Mouse (Mus musculus) lung, postnatal 36 days (tissue): ENCODE data around the gene Rab17.

Experiments used
- DNase-seq: peaks from one replicate; pipeline ENCODE4 v3.0.0; 2022; ENCODE audit warnings: mixed read lengths

Gene Rab17

DNA sequence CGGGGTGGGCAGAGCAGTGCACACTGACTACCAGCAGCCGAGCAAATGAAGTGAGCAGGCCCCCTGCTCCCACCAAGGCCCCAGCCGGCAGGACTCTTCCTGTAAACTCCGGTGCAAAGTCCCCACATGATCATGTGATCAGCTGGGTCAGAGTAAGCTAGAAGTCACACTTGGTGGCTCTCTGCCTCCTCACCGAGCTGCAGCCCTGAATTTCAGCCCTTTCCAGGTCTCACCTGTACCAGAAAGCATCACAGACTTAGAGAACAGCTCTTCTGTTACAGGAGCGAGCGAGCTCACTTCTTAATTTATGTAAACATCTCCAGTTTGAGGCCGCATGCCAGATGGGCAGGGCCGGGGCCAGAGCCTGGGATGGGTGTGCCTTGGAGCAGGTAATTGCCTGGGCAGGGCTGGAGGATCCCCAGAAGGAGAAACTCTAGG lies at the start of gene Rab17:
Rab17 (minus strand) TSS at position 315 of the 438 bp plus-strand sequence.
- peak; percentile 91 for DNase-seq

DNA sequence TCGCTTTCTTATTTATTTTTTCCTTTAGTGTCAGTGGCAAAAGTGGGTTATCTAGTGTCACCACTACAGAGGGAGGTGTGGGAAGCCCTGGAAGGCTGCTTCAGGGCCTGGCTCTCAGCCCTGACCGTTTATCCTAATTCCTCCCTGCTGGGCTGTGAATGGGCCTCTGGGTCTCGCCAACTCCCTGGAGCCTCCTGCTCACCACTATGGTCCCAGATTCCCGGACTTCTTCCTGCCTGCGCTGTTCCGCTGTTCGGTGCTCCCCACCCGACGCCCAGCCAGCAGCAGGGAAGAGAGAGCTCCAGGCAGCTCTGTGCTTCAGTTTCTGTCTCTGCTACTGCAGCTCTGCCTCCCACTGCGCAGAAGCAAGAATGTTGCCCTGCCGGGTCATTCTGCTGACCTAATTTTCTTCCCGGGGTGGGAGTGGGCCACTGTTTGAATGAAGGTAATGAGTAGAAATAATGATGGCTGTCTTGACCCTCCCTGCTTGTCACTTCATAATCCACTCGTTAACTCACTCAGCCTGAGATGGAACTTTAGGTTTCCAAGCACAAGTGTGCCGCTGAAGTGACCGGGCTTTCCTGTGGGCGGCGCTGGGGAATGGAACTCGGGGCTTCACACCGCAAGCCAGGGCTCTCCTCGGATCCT lies 47.8 kb upstream of the Rab17 start:
- no peak for DNase-seq

DNA sequence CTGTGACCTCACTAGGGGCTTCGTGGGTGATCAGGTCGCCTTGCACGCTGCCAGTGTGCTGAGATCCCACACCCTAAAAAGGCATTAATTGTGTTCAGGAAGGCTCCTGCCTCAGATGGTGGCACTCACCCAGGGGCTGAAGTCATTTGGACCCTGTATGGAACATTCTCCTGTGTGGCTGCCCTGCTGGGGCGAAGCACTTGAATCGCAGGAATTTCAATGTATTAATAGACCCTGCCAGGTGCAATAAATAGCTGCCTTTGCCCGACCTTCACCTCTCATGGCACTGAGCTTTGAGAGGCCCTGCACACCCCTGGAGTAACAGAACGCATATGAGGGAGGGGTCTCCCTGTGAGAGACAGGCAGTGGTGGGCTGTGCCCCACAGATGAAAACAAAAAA lies 46.1 kb upstream of the Rab17 start:
- DNase-seq: no peak

DNA sequence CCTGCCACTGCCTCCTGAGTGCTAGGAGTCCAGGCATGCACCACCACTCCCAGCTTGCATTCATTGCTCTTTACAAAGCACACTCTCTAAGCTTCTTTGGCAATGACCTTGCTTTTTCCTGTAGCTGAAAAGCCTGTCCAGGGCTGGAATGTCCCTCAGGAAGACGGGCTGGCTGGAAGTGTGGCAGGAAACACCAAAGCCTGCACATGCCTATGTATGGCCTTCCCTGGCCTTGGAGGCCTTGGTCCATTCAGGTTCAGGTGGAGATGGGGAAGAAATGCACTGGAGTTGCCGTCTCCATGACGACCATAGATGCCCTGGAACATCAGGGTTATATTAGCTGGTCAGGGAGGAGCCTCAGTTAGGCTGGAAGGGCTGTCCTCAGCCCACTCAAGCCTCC lies 44.3 kb upstream of the Rab17 start:
- DNase-seq: peak; percentile 59

DNA sequence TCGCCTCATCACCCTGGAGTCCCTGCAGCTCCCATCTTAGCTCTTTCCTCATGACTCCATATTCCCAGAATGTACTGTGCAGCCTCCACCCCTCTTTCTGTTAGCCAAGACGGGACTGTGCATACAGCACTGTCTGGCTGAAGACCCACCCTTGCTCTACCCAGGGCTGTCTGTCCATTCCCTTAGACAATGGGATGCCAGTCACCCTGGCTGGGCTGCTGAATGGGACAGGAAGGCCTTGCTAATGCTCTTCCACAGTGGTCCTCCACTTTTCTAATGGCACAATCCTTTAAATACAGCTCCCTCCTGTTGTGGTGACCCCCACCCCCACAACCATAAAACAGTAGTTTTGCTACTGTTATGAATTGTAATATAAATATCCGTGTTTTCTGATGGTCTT lies 41.9 kb upstream of the Rab17 start:
- DNase-seq: no peak

DNA sequence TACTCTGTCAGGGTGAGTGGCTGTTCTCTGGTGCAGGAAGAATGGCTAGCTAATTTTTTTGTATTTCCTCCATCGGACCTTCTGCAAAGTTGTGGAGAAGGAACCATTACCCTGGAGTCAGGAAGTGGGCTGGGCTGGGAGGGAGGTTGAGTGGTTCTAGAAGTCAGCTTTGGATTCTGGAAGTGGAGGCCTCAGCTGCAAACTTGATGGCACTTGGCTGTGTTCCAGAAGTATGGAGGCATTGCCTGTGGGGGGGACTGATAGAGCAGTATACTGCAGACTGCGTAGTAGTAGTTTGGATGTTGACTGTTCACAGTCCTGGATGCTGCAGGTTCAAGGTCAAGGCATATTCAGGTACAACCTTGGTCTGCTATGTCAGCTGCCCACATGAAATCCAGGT lies 41.3 kb upstream of the Rab17 start:
- no peak for DNase-seq

DNA sequence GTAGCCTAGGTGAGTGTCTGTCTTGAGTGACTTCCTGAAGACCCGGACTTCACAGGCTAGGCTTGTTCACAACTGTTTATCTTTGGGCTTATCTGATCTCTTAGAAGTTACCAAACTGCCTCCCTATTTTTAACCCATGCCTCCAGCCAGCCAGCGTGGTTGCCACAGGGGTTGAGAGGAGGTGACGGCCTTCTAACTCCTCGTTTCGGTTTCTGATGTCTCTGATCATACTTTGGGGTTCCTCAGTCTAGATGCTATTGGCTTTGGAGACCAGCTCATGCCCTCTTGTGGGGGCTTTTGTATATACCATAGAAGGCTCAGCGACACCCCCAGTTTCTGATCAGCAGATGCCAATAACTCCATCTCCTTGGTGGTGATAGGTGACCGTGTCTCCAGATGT lies 40.8 kb upstream of the Rab17 start:
- DNase-seq: no peak

DNA sequence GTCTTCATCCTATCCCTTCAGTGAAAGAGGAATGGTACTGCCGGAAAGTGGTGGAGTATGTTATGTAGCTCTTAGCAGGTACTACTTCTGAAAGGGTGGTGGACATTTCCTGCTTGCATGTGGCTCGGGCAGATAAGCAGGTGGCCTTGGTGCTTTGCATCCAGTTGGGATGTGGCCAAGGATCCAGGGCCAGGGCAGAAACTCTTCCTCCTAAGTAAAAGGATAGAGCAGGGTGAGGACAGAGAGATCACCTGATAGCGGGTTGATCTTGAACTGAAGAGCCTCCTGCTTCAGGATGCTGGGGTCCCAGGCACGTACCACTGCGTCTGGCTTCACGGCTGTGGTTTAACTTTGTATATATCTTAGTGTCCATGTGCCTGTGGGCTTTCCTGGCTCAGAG lies 39.8 kb upstream of the Rab17 start:
- no peak for DNase-seq

DNA sequence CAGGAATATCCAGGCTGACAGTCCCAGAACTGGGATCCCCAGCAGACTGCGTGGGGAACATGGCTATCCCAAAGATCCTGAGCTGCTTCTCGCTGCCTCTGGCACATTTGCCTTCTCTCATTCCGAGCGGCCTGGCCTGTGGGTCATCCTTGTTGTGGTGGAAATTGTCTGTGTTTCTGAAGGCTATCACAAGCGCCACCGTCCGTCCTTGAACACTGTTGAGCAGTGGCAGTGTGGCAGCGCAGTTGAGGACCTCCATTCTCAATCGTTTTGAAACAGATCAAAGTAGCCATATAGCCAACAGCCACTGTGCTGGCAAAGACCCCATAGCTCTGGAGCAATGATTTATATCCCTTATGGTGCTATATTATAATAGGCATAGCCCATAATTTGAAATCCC lies 39.3 kb upstream of the Rab17 start:
- no peak for DNase-seq

DNA sequence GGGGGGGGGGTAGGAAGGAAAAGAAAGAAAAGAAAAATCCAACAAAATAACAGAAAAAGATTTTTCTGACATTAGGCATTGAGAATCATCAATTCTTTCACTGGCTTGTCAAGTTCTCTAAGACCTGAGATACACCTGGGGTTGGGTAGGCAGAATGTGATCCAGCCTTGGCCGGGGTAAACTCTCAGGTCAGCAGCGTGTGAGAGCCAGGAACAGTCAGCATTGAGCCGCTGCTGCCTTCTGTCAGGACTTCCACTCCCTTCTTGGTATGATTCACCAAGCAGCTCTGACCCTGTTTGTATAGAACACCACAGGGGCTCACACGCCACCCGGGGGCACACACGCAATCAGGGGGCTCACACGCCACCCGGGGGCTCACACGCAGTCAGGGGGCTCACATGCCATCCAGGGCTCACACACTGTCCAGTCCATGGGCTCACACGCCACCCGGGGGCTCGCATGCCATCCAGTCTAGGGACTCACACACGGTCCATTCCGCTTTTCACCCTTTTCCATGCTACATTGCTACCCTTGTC lies 38.8 kb upstream of the Rab17 start:
- DNase-seq: no peak

DNA sequence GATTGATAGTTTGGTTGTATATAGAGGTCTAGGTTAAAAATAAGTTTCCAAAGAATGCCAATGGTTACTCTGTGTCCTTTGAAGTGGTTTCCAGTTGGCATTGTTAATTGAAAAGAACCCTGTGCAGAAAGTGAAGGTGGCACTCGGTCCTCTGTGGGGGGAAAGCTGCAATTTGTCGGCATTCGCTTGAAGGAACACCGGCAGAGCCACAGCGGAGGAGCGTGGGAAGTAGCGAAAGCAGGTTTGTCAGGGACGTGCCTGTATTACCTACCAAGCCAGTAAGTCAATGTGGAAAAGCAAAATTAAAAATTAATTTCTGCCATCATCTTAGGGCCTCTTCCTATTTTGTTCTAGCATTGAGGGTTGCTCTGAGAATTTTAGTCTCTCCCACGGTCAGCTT lies 37.2 kb upstream of the Rab17 start:
- no peak for DNase-seq

DNA sequence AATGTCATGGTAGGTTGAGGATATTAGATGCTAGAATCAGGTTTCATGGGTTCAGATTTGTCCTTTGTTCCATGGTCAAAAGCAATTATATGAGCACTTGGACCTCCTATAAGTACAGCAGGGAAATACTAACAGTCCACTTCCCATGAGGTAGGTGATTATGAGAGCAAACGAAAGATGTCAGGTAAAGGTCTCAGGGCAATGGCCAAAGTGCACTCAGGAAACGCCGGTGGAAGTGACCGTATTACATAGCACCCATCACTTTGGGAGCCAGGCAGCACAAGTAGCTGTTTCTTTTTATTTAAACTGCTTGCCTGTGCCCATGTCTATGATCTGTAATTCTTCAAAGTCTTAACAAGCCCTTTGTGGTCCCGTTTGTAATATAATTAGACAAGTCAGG lies 36.6 kb upstream of the Rab17 start:
- no peak for DNase-seq

DNA sequence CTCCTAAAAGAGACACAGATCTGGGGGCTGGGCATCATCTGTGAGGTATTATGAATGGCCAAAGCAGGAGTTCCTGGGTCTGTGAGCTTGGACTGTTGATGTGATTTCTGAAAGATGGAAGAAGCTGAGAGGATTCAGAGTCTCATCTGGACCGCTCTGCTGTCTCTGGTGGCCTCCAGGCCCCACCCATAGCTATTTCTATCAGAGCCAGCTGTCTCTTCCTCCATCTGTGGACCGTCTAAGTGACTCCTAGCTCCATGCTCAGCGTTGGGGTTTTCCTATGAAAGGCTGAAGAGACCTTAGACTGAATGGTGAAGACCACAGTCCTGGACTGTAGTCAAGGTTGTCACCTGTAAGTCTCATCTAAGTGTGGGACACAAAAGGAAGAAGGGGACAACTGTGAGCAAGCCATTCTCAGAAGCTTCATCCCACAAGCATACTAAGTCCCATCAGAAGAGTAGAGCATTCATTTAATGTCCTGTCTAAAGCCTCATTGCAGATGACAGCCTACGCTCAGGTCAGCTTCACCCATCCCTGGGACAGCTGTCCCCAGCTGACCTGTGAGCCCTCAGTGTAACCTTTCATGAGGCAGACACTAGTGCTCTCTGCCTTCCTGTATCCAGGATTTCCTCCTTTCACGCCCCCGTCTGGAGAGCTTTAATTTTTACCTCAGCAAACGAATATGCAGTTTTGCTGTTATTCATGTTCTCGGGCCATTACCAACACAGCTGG lies 34.2 kb upstream of the Rab17 start:
- no peak for DNase-seq

DNA sequence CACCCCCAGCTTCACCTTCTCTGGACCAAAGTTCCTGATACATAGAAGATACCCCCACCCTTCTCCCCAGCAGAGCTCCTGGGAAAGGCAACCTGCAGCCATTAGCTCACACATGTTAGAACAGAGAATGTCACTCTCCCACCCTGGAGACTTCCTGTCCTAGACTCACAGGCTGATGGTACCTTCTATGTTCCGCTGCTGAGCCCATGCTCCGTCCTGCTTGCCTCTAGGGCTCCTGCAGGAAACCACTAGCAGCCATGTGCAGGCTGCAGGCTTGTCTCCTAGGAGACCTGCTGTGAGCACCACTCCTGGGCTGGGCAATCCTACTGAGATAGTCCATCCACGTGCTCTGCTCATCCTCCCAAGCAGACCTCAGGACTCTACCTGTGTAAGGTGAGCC lies 33.2 kb upstream of the Rab17 start:
- no peak for DNase-seq

DNA sequence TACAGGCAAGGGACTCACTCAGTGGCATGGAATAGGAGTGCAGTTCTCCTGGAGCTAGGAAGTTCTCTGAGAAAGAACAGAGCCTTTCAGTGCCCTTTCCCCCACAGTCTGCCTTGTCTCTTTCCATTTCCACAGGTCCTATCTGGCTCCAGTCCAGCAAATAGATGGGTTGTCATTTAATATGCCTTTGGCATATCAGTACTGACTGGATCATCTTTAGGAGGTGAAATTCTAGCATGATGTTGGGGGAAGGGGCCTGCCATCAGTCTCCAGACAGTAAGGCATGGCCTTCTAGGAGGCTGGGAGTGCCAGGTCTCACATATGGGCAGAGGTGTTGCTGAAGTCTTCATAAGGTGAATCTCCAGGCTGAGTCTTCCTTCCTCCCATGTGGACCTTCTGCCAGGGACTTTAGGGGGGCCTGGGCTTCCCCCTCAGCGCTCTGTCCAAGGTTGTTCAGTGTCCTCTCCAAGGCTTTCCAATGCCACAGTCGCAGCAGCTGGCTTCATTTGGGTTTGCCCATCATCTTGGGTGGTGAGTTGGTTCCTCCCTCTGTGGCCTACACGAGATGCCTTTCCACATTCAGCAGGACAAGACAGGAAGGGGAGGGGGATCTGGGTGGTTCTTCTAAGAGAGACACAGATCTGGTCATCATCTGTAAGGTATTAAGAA lies 32.5 kb upstream of the Rab17 start:
- DNase-seq: no peak

DNA sequence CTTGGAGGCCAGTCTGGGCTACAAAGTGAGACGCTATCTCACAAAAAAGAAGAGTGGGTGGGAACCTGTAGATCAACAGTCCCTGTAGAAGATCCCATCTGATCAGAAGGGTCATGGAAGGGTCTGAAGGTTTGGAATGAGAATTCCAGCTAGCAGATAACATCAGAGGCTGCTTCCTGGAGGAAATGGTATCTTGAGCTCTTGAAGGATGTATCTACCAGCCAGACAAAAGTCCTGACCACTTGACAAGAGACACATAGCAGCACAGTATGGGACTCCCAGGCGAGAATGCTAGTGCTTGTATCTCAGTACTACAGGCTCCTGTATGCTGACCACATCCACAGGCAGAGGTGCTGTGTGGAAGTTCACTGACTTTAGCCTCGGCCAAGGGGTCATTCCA lies 31.6 kb upstream of the Rab17 start:
- peak; percentile 35 for DNase-seq

DNA sequence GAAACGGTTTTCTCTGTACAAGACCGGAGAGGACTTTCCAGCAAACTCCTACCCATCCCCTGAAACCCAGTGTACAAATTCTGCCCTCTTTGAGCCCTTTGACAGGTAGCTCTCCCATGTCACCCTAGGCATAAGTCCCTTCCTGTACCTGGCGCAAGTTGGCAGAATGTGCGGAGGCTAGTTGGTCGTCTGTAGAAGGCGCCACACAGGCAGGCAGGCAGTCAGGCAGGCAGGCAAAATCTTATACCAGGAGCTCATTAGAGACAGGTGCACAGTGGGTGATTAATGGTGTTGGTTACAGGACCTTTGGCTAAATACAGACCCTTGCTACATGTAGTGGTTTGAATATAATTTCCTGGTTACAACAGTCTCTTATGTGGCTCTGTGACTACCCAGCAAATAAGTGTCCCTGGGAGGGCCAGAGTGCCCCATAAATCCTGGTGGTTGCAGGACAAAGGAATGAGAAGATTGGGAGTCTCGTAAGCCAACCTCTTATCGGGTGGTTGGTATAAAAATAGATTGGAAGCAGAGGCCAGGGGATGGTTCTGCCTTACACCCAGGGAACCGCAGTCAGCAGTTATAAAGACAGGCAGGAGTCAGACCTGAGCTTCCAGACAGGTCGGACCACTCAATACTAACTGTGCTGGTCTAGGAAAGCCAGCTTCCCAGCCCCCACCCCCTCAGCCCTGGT lies 30.6 kb upstream of the Rab17 start:
- DNase-seq: no peak

DNA sequence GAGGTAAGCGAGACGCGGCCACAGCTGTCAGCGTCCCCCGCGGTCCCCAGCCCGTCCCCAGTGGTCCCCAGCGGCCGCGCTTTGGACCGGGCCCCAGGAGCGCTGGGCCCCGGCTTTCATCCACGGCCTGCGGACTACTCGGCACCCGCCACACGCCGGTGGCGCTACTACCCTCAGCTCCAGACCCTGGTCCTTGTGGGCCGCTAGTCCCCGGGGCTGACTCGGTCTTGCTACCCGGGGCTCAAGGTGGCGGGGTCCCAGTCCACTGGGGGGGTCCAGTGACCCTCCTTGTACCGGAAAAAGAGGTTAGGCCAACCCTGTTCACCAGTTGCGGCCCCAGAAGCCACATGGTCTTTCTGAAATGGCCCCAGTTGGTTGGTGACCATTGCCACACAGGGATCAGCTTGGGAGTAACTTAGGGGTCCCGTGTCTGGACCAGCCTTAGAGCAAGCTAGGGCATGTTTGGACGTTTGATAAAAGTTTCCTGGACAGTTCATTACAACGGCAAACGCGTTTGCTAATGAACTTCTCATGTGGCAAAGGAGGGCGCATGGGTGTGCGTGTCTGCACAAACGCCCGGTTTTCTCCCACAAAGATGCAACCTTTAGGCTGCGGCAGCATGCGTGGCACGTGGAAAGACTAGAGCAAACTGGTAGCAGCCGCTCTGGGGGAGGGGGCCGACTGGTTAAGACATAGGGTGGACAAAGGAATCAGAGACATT lies 29.6 kb upstream of the Rab17 start:
- DNase-seq: peak; percentile 13

DNA sequence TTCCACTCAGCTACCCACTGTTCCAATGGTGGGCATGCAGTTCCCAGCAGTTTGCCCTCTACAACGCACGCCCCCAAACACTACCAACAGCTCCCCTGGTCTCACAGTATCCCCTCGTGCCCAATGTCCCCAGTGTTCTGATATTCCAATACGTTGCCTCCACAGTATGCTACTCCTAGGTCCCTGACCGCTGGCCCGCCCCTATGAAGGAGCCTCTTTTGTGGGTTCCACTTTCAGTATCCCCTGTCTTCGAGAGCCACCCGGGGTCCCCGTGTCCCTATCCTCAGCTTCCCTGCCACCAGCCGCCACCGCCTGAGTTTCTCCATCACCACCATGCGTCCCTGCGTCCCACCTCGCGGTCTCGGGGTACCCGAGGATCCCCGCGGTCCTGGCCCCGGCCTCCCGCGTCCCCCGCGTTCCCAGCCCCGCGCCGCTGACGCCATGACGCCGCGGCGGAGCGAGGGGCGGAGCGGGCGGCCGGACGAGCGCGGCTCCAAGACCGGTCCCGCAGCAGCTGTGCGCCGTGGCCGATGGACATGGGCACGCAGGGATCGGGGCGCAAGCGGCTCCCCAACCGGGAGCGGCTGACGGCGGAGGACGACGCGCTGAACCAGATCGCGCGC lies 28.9 kb upstream of the Rab17 start, which contains the start of gene Lrrfip1:
Lrrfip1 (plus strand) TSS at position 470 of the 623 bp plus-strand sequence.
- DNase-seq: peak; percentile 56

DNA sequence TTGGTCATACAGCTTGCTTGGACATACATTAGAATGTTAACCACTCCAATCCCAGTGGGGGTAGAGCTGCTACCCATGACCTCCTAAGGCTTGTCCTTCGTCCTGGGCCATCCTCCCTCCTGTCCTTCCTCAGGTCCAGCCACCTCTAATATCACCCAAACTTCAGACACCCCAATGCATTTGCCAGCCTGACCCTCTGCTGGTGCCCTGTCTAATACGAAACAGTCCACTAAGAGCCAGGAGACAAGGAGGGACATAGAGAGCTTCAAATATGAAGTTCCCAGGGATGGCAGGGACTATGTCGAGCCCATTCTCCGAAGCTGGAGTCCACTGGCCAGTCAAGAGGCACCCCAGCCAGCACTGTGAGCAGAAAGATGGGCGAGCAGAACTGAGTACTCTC lies 28.2 kb upstream of the Rab17 start:
- DNase-seq: no peak

DNA sequence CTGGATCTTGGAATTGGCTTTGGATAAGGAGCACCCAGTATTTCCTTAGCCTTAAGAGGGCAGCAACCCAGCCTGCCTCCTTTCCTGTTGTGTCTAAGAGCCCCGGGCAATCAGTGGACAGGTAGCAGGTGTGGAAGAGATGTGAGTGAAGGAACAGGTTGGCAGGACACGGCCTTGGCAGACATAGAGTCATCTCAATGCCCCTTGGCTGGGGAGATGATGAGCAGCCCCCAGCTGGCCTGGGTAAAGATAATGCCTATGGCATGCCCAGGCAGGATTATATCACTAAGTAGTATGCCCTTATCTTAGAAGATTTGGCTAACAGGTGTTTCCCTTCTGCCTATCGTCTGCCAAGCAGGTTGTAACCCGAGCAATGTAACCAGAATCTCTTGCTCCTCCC lies 27.7 kb upstream of the Rab17 start:
- DNase-seq: no peak

DNA sequence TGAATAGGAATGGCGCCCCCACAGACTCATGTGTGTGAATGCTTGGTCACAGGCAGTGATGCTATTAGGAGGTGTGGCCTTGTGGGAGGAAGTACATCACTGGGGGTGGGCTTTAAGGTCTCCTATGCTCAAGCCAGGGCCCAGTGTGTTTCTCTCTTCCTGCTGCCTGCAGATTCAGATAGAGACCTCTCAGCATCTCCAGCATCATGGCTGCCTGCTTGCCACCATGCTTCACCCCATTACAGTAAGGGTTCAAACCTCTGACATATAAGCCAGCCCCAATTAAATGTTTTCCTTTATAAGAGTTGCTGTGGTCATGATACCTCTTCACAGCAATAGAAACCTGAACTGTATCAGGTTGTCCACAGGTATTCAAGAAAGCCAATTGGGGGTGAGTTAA lies 26.5 kb upstream of the Rab17 start:
- DNase-seq: no peak
